Mouse (Mus musculus) telencephalon, adult 2 months (tissue): Measurements from ENCODE around the gene Ikbkg.
"Not testable (repeated sequence)": the region's sequence is repeated elsewhere in the genome, so short reads cannot be mapped to it uniquely, and the experiment has no call there.

Experiments used
- DNase-seq: peaks from one replicate; pipeline ENCODE4 v3.0.0-alpha.2; 2011; ENCODE audit warnings: low read depth, low spot score

Gene Ikbkg

DNA sequence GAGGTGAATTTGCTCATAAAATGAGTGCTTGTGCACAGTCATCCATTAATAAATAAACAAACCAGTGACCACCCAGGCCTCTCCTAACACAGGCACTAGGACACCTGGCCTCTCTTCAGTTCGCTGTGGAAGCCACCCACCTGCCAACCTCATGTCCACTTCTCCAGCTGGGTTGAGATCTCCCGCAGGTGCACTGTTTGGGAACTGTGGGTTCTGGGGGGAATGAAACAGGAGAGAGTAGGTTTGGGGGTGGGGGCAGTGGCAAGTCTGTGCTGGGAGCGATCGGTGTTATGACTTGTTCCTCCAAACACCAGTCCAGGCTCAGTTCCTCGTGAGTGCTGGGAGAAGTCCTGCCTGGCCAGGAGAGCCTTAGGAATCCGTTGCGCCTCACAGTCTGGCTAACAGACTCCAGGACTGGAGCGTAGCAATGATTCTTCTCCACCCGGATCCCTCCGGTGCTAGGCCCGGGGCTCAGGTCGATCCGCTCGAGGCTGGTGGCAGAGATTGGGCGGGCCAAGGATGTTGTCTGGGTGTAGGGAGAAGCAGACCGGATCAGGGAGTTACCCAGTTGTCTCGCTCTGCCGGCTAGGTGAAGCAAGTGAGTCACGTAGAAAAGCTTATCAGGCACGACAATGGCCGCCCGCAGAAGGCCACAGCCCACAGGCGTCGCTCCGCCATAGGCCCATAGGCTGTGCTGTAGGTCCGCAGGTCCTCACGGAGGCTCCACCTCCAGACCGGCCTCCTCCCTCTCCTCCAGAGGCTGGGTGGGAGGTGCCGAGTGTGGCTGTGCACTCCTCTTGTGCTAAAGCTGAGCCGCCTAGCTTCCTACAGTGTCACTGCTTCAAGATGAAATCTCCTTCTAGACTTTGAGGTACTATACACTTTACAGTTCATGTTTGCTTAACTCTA, at the start of gene Ikbkg, which contains the start of gene Fam3a:
TSS of gene Ikbkg (plus strand) at position 756 of the 909 bp plus-strand sequence.
TSS of gene Fam3a (minus strand) at position 738 of the 909 bp plus-strand sequence.
- peak; percentile 84 for DNase-seq

GRCm38 (mm10) chrX:74352645-74353466, 40.2 kb upstream of the Ikbkg start:
- no peak for DNase-seq

DNA sequence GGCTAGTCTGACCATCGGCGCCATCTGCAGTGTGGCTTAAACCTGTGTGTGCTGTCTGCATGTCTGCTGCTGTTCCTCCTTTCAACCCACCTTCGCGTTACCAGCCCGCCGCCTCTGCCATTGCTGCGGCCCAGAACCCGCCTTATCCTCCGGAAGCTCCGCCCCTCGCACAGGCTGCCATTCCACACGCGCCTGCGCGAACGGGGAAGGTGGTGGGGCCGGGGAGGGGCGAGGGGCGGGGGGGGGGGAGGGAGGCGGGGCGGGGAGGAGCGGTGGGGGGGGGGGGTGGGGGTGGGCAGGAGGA, 39.7 kb upstream of the Ikbkg start, which contains the start of gene Lage3:
TSS of gene Lage3 (minus strand) at position 152 of the 304 bp plus-strand sequence.
- peak; percentile 45 for DNase-seq

- not testable (repeated sequence) for DNase-seq
These were observed 36.0 kb upstream of the Ikbkg start for GRCm38 (mm10) chrX:74357069-74357468.

GRCm38 (mm10) chrX:74359171-74359570, 33.9 kb upstream of the Ikbkg start:
- no peak for DNase-seq

GRCm38 (mm10) chrX:74367512-74367911, 25.6 kb upstream of the Ikbkg start:
- no peak for DNase-seq

DNA sequence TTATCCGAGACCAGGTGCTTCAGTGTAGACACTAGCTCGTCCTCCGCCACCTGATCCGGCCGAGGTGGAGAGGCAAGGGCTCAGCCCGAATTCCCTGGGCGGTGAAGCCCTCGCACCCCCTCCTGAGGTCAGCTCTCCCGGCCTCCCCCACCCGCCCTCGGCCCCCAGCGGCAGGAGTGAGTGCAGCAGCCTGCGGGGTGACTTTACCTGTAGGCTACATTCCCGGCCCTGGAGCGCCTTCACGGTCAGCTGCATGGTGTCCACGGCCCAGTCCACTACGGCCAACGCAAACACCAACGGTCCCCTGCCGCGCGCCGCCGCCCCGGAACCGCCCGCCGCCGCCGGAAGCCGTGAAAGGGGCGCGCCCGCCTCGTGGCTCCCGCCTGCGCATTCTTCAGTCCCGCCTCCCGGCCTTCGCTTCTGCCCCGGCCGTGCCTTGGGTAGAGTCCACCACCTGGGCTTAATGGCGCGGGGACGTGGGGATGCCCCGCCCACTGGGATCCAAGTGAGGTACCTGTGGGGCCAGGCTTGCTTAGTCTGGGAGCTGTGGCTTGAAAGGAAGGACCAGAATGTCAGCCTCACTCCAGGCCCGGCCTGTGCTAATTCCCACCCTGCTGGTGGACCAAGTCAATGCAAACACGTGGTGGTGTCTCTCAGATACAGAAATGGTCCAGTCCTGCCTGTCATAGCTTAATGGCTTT, 24.7 kb upstream of the Ikbkg start:
- no peak for DNase-seq

GRCm38 (mm10) chrX:74372888-74373549, 20.1 kb upstream of the Ikbkg start, which contains the start of the genes Ubl4a and Slc10a3:
Ubl4a (minus strand) TSS chrX:74373218.
Slc10a3 (minus strand) TSS chrX:74373349.
- peak; percentile 85 for DNase-seq

GRCm38 (mm10) chrX:74384451-74384850, 8.6 kb upstream of the Ikbkg start:
- DNase-seq, result no peak

GRCm38 (mm10) chrX:74388153-74388552, 4.9 kb upstream of the Ikbkg start:
- DNase-seq, result no peak

- no peak for DNase-seq
These were observed 7.0 kb downstream of the Ikbkg start for GRCm38 (mm10) chrX:74400136-74400535.

DNA sequence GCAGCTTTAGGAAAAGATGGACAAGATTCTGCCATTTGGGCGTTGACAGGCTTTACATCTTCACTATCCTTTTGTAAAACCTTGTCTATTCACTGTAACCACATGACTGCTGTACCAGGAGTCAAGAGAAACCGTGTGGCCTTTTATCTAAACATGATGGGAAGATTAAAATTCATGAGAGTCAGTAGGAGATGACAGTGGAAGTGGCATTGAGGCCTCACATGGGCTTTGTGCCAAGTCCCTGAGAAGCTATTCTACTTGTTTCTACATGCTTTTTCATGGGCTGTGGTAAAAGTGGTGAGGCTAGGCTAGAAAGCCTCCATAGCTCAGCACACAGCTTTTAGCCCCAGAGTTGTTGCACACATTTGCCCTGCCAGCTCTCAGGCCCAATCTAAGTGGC, 15.2 kb downstream of the Ikbkg start:
- no peak for DNase-seq

GRCm38 (mm10) chrX:74413377-74413776, 20.3 kb downstream of the Ikbkg start:
- DNase-seq, result no peak

DNA sequence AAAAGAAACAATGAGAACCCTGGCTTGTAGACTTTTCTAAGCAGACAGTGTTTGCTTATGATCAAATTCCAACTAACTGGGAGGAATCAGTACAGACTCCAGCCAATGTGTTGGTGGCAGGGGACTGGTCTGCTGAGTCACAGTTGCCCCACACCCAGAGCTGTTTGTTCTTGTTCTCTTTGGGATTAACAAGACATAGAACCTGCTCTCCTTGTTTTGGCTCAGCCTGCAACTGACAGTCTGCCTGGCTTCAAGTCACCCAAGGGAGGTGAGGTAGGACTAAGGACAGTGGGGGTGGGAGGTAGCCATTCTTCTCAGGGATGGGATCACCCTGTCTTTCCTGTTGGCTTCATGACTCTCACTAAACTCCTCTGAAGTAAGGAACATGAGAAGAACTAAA, 31.4 kb downstream of the Ikbkg start:
- DNase-seq, result no peak

DNA sequence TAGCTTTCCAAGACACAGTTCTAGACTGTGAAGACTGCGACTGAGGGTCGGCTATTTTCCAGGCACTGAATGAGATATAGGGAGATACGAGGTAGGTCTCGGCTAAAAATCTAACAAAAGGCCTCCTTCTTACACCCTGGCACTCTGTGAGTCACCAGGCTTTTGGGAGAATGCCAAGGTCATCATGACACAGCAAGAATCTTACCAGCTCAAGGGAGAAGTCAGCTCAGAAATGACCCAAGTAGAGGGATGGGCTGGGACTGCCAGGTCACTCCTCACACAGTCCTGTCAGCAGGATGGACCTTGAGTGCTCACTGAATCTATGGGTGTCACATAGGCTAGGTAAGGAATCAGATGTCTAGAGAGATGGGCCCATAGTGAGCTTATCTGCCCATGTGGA, 32.1 kb downstream of the Ikbkg start:
- DNase-seq, result no peak

- DNase-seq, result no peak
These were observed 33.2 kb downstream of the Ikbkg start for GRCm38 (mm10) chrX:74426256-74426655.

GRCm38 (mm10) chrX:74427116-74427515, 34.0 kb downstream of the Ikbkg start:
- DNase-seq, result no peak

- DNase-seq, result no peak
These were observed 35.2 kb downstream of the Ikbkg start for GRCm38 (mm10) chrX:74428146-74428825.

DNA sequence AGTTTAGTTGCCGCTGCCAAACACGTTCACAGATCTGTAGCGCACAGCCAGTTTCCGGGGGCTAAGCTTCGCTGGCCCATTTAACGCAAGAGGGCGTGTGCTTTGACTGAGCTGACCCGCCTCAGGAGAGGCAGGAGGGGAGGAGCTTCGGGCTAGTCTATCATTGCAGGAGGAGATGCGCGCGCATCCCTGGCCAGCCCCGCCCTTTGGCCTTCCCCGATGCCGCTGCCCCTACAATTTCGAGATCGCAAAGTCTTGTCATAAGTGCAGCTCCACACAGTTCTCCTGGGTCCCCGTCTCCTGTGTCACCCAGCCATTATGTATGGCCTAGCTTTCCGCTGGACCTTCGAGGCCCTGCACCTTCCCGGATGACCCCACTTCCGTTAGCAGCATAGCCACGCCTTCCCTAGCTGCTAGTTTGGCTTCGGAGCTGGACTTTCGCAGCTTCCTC, 35.8 kb downstream of the Ikbkg start, which contains the start of gene G6pdx:
TSS of gene G6pdx (minus strand) at position 369 of the 451 bp plus-strand sequence.
- peak; percentile 68 for DNase-seq

DNA sequence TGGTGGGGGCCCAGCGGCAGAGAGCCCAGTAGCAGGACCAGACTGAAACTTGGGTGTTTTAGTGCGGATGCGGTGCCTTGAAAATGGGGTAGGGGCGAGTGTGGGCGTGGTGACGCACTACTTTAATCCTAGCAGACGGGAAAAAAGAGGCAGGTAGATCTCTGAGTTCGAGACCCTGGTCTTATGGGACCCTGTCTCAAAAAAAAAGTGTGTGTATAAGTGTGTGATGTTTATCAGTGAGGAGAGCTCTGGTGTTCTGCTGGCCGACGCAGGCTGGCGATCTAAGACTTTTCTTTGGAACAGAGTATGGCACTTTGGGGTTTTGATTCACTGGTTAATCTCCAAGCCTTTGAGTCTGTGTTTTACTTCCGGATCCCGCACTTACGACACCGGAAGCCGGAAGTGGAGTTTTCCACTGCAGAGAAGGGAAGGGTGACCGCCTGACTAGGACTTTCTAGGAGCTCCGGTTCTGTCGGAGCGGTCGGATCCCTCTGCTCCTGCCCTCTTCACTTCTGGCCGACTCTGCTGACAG, 36.3 kb downstream of the Ikbkg start:
- peak; percentile 80 for DNase-seq
